In the genomic region with DNA sequence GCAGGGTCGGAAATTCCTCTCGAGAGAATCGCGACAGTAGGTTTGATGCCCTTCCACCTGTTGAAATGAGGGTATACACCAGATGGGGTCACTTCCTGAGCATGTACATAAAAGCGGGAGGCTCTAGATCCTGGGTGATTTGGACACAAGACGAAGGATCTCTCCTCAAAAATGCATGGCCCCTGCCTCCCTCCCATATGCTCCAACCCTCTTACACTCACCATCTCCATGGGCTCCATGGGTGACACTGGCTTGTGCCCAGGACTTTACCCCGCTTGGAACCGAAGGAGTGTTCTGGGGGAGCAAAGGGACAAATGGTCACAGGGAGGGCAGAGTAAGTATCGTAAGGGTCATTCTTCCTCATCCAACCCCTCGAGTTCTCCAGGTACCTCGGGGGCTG, we compare ENCODE assay signal across 11 mouse cellular contexts. TPM values are rescaled to one million over a fixed set of nuclear protein-coding genes. Genes with fewer than 3 reads are reported as not detected.
DNase-seq lines count a peak whose midpoint lies in the region; ATAC-seq lines count a peak whose summit lies in the region.
"Had no signal": no experiment of that assay in that cellular context is flagged by ENCODE, and none has a peak within 500 bp of the region (broad histone marks: within the 10 kb centered on the region; RNA-seq: fewer than 3 reads in every experiment).

No protein-coding gene starts in this region.

- no peaks in the 10 kb centered on the region for H3K27me3 ChIP-seq in heart, embryonic 11.5 days (ENCODE audit: control insufficient read depth, insufficient read depth, low read length)
- H3K27me3 ChIP-seq in kidney, embryonic 16.5 days (ENCODE audit: insufficient read depth, low read length): no peaks in the 10 kb centered on the region
- H3K27me3 ChIP-seq in embryonic facial prominence, embryonic 12.5 days: no peaks in the 10 kb centered on the region
- H3K27me3 ChIP-seq in midbrain, embryonic 14.5 days (ENCODE audit: control insufficient read depth, insufficient read depth, low read length): no peaks in the 10 kb centered on the region

- H3K27ac ChIP-seq in heart, embryonic 11.5 days (ENCODE audit: low read depth, low read length): no peak overlapping the region
- no peak overlapping the region for H3K27ac ChIP-seq in kidney, embryonic 16.5 days (ENCODE audit: low read length)
- H3K27ac ChIP-seq in embryonic facial prominence, embryonic 12.5 days: no peak overlapping the region
- H3K27ac ChIP-seq in midbrain, embryonic 14.5 days (replicated peaks; ENCODE audit: low read depth, low read length): no peak overlapping the region

- no peaks in the 10 kb centered on the region for H3K9me3 ChIP-seq in heart, embryonic 11.5 days (replicated peaks; ENCODE audit: control insufficient read depth, low read length)
- H3K9me3 ChIP-seq in kidney, embryonic 16.5 days (ENCODE audit: low read length): no peaks in the 10 kb centered on the region
- H3K9me3 ChIP-seq in embryonic facial prominence, embryonic 12.5 days: no peaks in the 10 kb centered on the region
- no peaks in the 10 kb centered on the region for H3K9me3 ChIP-seq in midbrain, embryonic 14.5 days (ENCODE audit: control insufficient read depth, low read length)

- peaks cover 14% of the 10 kb centered on the region for H3K4me1 ChIP-seq in heart, embryonic 11.5 days (ENCODE audit: control insufficient read depth, insufficient read depth, low read length)
- H3K4me1 ChIP-seq in kidney, embryonic 16.5 days (ENCODE audit: insufficient read depth, low read length): peaks cover 30% of the 10 kb centered on the region
- H3K4me1 ChIP-seq in embryonic facial prominence, embryonic 12.5 days: peaks cover 16% of the 10 kb centered on the region
- peaks cover 29% of the 10 kb centered on the region for H3K4me1 ChIP-seq in midbrain, embryonic 14.5 days (ENCODE audit: control insufficient read depth, insufficient read depth, low read length)

- no peak for ATAC-seq in heart, embryonic 11.5 days (replicated peaks; ENCODE audit: insufficient number of reproducible peaks, low FRiP score, low TSS enrichment)
- ATAC-seq in kidney, embryonic 16.5 days (ENCODE audit: low FRiP score, low TSS enrichment): no peak
- ATAC-seq in embryonic facial prominence, embryonic 12.5 days (ENCODE audit: insufficient number of reproducible peaks, insufficient read depth, low FRiP score, low TSS enrichment): no peak
- ATAC-seq in midbrain, embryonic 14.5 days (ENCODE audit: low FRiP score, low TSS enrichment): no peak

- peaks cover 54% of the 10 kb centered on the region for H3K36me3 ChIP-seq in heart, embryonic 11.5 days (ENCODE audit: control insufficient read depth, insufficient read depth, low read length)
- peaks cover 60% of the 10 kb centered on the region for H3K36me3 ChIP-seq in kidney, embryonic 16.5 days (ENCODE audit: insufficient read depth, low read length)
- H3K36me3 ChIP-seq in embryonic facial prominence, embryonic 12.5 days: peaks cover 59% of the 10 kb centered on the region
- H3K36me3 ChIP-seq in midbrain, embryonic 14.5 days (ENCODE audit: control insufficient read depth, insufficient read depth, low read length): peaks cover 59% of the 10 kb centered on the region

- DNase-seq in heart, adult 9 months (ENCODE audit: low spot score in 2 of 2): no peak
- DNase-seq in kidney, postnatal 14 days: no peak
- no peak for DNase-seq in midbrain, embryonic 14.5 days
- no peak for DNase-seq in layer of hippocampus, postnatal 25 days (ENCODE audit: extremely low spot score in 1 of 2, low spot score in 1 of 2)
- DNase-seq: kidney, postnatal 36 days; lung, postnatal 14 days; thymus, adult 2 months had no signal

- 0 out of 2 replicates have a peak overlapping the region, but pooled peaks have one; percentile 2 for H3K9ac ChIP-seq in heart, embryonic 11.5 days (ENCODE audit: low read depth, low read length)
- H3K9ac ChIP-seq in kidney, embryonic 16.5 days (replicated peaks; ENCODE audit: low read length): peak overlapping the region; percentile 99; the same call in 1 of the 2 replicates
- no peak overlapping the region for H3K9ac ChIP-seq in embryonic facial prominence, embryonic 12.5 days
- no peak overlapping the region for H3K9ac ChIP-seq in midbrain, embryonic 14.5 days (replicated peaks; ENCODE audit: low read length)

- 85% methylated on average over 11 of the region's 11 CpGs for WGBS in heart, embryonic 11.5 days (ENCODE audit: insufficient replicate concordance)
- WGBS in kidney, embryonic 16.5 days: 72% methylated on average over 11 of the region's 11 CpGs
- WGBS in embryonic facial prominence, embryonic 12.5 days: 87% methylated on average over 11 of the region's 11 CpGs
- 89% methylated on average over 11 of the region's 11 CpGs for WGBS in midbrain, embryonic 14.5 days

- H3K4me2 ChIP-seq in heart, embryonic 11.5 days: peak overlapping the region; percentile 93
- no peak overlapping the region for H3K4me2 ChIP-seq in kidney, embryonic 16.5 days (replicated peaks; ENCODE audit: low read depth, low read length)
- H3K4me2 ChIP-seq in embryonic facial prominence, embryonic 12.5 days (replicated peaks): peak overlapping the region; percentile 95; the same call in 1 of the 2 replicates
- H3K4me2 ChIP-seq in midbrain, embryonic 14.5 days (ENCODE audit: low read length): peak overlapping the region; percentile 98; the same call in 1 of the 2 replicates

- no peak overlapping the region for H3K4me3 ChIP-seq in heart, embryonic 11.5 days (ENCODE audit: low read depth, low read length)
- peak overlapping the region; percentile 99; the same call in 1 of the 2 replicates for H3K4me3 ChIP-seq in kidney, embryonic 16.5 days (ENCODE audit: low read length)
- no peak overlapping the region for H3K4me3 ChIP-seq in embryonic facial prominence, embryonic 12.5 days
- no peak overlapping the region for H3K4me3 ChIP-seq in midbrain, embryonic 14.5 days (replicated peaks; ENCODE audit: low read depth, low read length)

RNA-seq across cellular contexts. Expression of gene Prrc2a, which starts 3.3 kb away (rescaled TPM):
- polyA plus RNA-seq in heart, embryonic 11.5 days (2014; fragmentation: Nextera tagmentation; extraction: Ambion mirVana): 128 and 163 TPM in 2 replicates
- polyA plus RNA-seq in kidney, embryonic 16.5 days (2015; fragmentation: Nextera tagmentation; extraction: Ambion mirVana): 166 and 215 TPM in 2 replicates
- polyA plus RNA-seq in embryonic facial prominence, embryonic 12.5 days (2016; fragmentation: Nextera tagmentation; extraction: Ambion mirVana): 225 and 230 TPM in 2 replicates
- polyA plus RNA-seq in midbrain, embryonic 14.5 days (2014; fragmentation: Nextera tagmentation; extraction: Ambion mirVana): 191 and 194 TPM in 2 replicates
- 100 to 1,000 TPM; 302 to 353 TPM for total RNA-seq in layer of hippocampus, postnatal 25 days (2021)

RNA-seq across cellular contexts. Expression of gene Aif1, which starts 14.4 kb away (rescaled TPM):
- polyA plus RNA-seq in heart, embryonic 11.5 days (2014; fragmentation: Nextera tagmentation; extraction: Ambion mirVana): 2.7 and 4.2 TPM in 2 replicates
- polyA plus RNA-seq in kidney, embryonic 16.5 days (2015; fragmentation: Nextera tagmentation; extraction: Ambion mirVana): 8.3 and 9.2 TPM in 2 replicates
- polyA plus RNA-seq in embryonic facial prominence, embryonic 12.5 days (2016; fragmentation: Nextera tagmentation; extraction: Ambion mirVana): 7.0 and 7.3 TPM in 2 replicates
- 3.3 and 8.8 TPM in 2 replicates for polyA plus RNA-seq in midbrain, embryonic 14.5 days (2014; fragmentation: Nextera tagmentation; extraction: Ambion mirVana)
- total RNA-seq in layer of hippocampus, postnatal 25 days (2021): 10 to 100 TPM; 10.4 to 10.8 TPM

RNA-seq across cellular contexts. Expression of gene Bag6, which starts 26.4 kb away (rescaled TPM):
- 72.5 and 77.4 TPM in 2 replicates for polyA plus RNA-seq in heart, embryonic 11.5 days (2014; fragmentation: Nextera tagmentation; extraction: Ambion mirVana)
- polyA plus RNA-seq in kidney, embryonic 16.5 days (2015; fragmentation: Nextera tagmentation; extraction: Ambion mirVana): 56.4 TPM in 2 replicates
- polyA plus RNA-seq in embryonic facial prominence, embryonic 12.5 days (2016; fragmentation: Nextera tagmentation; extraction: Ambion mirVana): 73.3 and 74.0 TPM in 2 replicates
- polyA plus RNA-seq in midbrain, embryonic 14.5 days (2014; fragmentation: Nextera tagmentation; extraction: Ambion mirVana): 122 and 136 TPM in 2 replicates
- 100 to 1,000 TPM; 290 to 320 TPM for total RNA-seq in layer of hippocampus, postnatal 25 days (2021)

RNA-seq across cellular contexts. Expression of gene Lst1, which starts 26.8 kb away (rescaled TPM):
- 4.9 and 5.0 TPM in 2 replicates for polyA plus RNA-seq in heart, embryonic 11.5 days (2014; fragmentation: Nextera tagmentation; extraction: Ambion mirVana)
- 10.7 and 12.8 TPM in 2 replicates for polyA plus RNA-seq in kidney, embryonic 16.5 days (2015; fragmentation: Nextera tagmentation; extraction: Ambion mirVana)
- polyA plus RNA-seq in embryonic facial prominence, embryonic 12.5 days (2016; fragmentation: Nextera tagmentation; extraction: Ambion mirVana): 5.9 and 7.7 TPM in 2 replicates
- 3.8 and 9.0 TPM in 2 replicates for polyA plus RNA-seq in midbrain, embryonic 14.5 days (2014; fragmentation: Nextera tagmentation; extraction: Ambion mirVana)
- total RNA-seq in layer of hippocampus, postnatal 25 days (2021): 1 to 10 TPM; 8.1 to 8.9 TPM

RNA-seq across cellular contexts. Expression of gene Apom, which starts 29.6 kb away (rescaled TPM):
- polyA plus RNA-seq in heart, embryonic 11.5 days (2014; fragmentation: Nextera tagmentation; extraction: Ambion mirVana): 2.3 and 12.9 TPM in 2 replicates
- 22.2 and 27.5 TPM in 2 replicates for polyA plus RNA-seq in kidney, embryonic 16.5 days (2015; fragmentation: Nextera tagmentation; extraction: Ambion mirVana)
- polyA plus RNA-seq in embryonic facial prominence, embryonic 12.5 days (2016; fragmentation: Nextera tagmentation; extraction: Ambion mirVana): 0.46 and 0.49 TPM in 2 replicates
- polyA plus RNA-seq in midbrain, embryonic 14.5 days (2014; fragmentation: Nextera tagmentation; extraction: Ambion mirVana): 0.57 TPM in 1 of 2 replicates, not detected in the other
- not detected for total RNA-seq in layer of hippocampus, postnatal 25 days (2021)
- total RNA-seq: granulocyte monocyte progenitor cell, adult 5-6 weeks had no signal

Comparison
In these comparisons a context has a peak if more than half of its experiments do, and no peak if none do; other contexts are left out.
1. H3K9ac ChIP-seq: peak in heart, embryonic 11.5 days (single experiment) and kidney, embryonic 16.5 days (single experiment); none in embryonic facial prominence, embryonic 12.5 days (single experiment) and midbrain, embryonic 14.5 days (single experiment).